In genomic region chr12:56241735-56242134, GRCm38 (mm10) we compare ENCODE assay signal across 8 mouse cellular contexts.
DNase-seq lines count a peak whose midpoint lies in the region; ATAC-seq lines count a peak whose summit lies in the region.

No protein-coding gene starts in this region.

- H3K9me3 ChIP-seq in forebrain, embryonic 13.5 days (replicated peaks) = no peaks in the 10 kb centered on the region

- H3K36me3 ChIP-seq in forebrain, embryonic 13.5 days (ENCODE audit: poor library complexity, severe bottlenecking) = no peaks in the 10 kb centered on the region

- no peak for ATAC-seq in forebrain, embryonic 13.5 days

- DNase-seq in gastrocnemius, postnatal 10 days = peak; percentile 9
- DNase-seq in gastrocnemius, adult 8-10 months (ENCODE audit: low spot score in 2 of 2) = no peak
- peak; percentile 8 to 16 for DNase-seq in urinary bladder, adult 18-20 months (ENCODE audit: low spot score in 2 of 2)
- DNase-seq in urinary bladder, adult 2 months (ENCODE audit: low spot score) = no peak
- DNase-seq in embryo, embryonic 10 days (ENCODE audit: low spot score) = peak; percentile 87
- peak; percentile 56 to 60 for DNase-seq in kidney, postnatal 4 days
- peak; percentile 78 for DNase-seq in lung, postnatal 10 days

- no peak overlapping the region for H3K9ac ChIP-seq in forebrain, embryonic 13.5 days

- H3K4me3 ChIP-seq in forebrain, embryonic 13.5 days = no peak overlapping the region

- no peaks in the 10 kb centered on the region for H3K4me1 ChIP-seq in forebrain, embryonic 13.5 days

- peaks cover 3% of the 10 kb centered on the region; the same call in 1 of the 2 replicates for H3K27me3 ChIP-seq in forebrain, embryonic 13.5 days

- WGBS in forebrain, embryonic 13.5 days = 20% methylated on average over 5 of the region's 5 CpGs

- H3K4me2 ChIP-seq in forebrain, embryonic 13.5 days = no peak overlapping the region

- H3K27ac ChIP-seq in forebrain, embryonic 13.5 days = no peak overlapping the region

Comparison
In these comparisons a context has a peak if more than half of its experiments do, and no peak if none do; other contexts are left out.
1. DNase-seq: peak in gastrocnemius, postnatal 10 days (single experiment), urinary bladder, adult 18-20 months (2 of 2), embryo, embryonic 10 days (single experiment), kidney, postnatal 4 days (2 of 2) and lung, postnatal 10 days (single experiment); none in gastrocnemius, adult 8-10 months (0 of 2) and urinary bladder, adult 2 months (single experiment).